Mouse (Mus musculus) hindbrain, embryonic 14.5 days (tissue): ENCODE results near the gene Trmt44. TPM values are rescaled to one million over a fixed set of nuclear protein-coding genes. Genes with fewer than 3 reads are reported as not detected.

Source experiments
- ATAC-seq: fragments of 200-750 bp; cut with Nextera tagmentation; 2 replicates; pipeline ENCODE4 v1.8.0; 2017; ENCODE audit warnings: moderate number of reproducible peaks, mild to moderate bottlenecking, moderate TSS enrichment, moderate library complexity; ENCODE audit not compliant: low FRiP score
- DNase-seq: peaks from one replicate; pipeline ENCODE4 v3.0.0-alpha.2; 2015; ENCODE audit warnings: low spot score
- H3K27ac ChIP-seq: fragments of 300-500 bp; sonication (generic); 2 replicates; pipeline ENCODE4 v1.5.1; 2014; ENCODE audit warnings: mild to moderate bottlenecking, moderate library complexity
- H3K27me3 ChIP-seq: fragments of 300-500 bp; sonication (generic); 2 replicates; pipeline ENCODE4 v1.6.1; 2014; ENCODE audit warnings: mild to moderate bottlenecking, low read length, mixed read lengths; ENCODE audit not compliant: control insufficient read depth, insufficient read depth
- H3K36me3 ChIP-seq: fragments of 300-500 bp; sonication (generic); replicated peaks from 2 replicates; pipeline ENCODE4 v1.6.1; 2014; ENCODE audit not compliant: control insufficient read depth, insufficient read depth
- H3K4me1 ChIP-seq: fragments of 300-500 bp; sonication (generic); replicated peaks from 2 replicates; pipeline ENCODE4 v1.6.1; 2014; ENCODE audit warnings: antibody characterized with exemption, low read length, mixed read lengths; ENCODE audit not compliant: control insufficient read depth, insufficient read depth
- H3K4me2 ChIP-seq: fragments of 300-500 bp; sonication (generic); replicated peaks from 2 replicates; pipeline ENCODE4 v1.6.1; 2014; ENCODE audit warnings: mild to moderate bottlenecking, moderate library complexity
- H3K4me3 ChIP-seq: fragments of 300-500 bp; sonication (generic); replicated peaks from 2 replicates; pipeline ENCODE4 v1.5.1; 2014; ENCODE audit warnings: mild to moderate bottlenecking, low read length
- H3K9ac ChIP-seq: fragments of 300-500 bp; sonication (generic); 2 replicates; pipeline ENCODE4 v1.6.1; 2014
- H3K9me3 ChIP-seq: fragments of 300-500 bp; sonication (generic); 2 replicates; pipeline ENCODE4 v1.6.1; 2016; ENCODE audit warnings: low read length; ENCODE audit not compliant: control insufficient read depth
- WGBS: fragments of 180-500 bp; shearing (Covaris S2); extraction: QIAGEN DNeasy Blood & Tissue Kit; methylation state at CpG from one replicate; pipeline ENCODE4 v1.1.7; 2014; 5-methylcytosine and 5-hydroxymethylcytosine counted together
- polyA plus RNA-seq: library from polyadenylated mRNA; unstranded; fragments of >200 nt; fragmentation: Nextera tagmentation; extraction: Ambion mirVana; gene quantifications from 2 replicates; pipeline ENCODE4 v1.2.1, GENCODE M21; 2014

Gene Trmt44
- polyA plus RNA-seq, 1 experiment from 2014 or later = 6.5 TPM

GRCm38 (mm10) chr5:35539576-35539975 is 35.3 kb downstream of the Trmt44 start:
- Histone ChIP-seq H3K9me3 (no peaks in the 10 kb centered on the region), H3K4me3 (no peak overlapping the region), H3K4me2 (no peak overlapping the region), H3K36me3 (no peaks in the 10 kb centered on the region), H3K27ac (no peak overlapping the region), H3K9ac (no peak overlapping the region), H3K27me3 (no peaks in the 10 kb centered on the region), H3K4me1 (no peaks in the 10 kb centered on the region; the same call in 1 of the 2 replicates)
- DNase-seq (no peak), ATAC-seq (no peak)
- 63% methylated on average over 4 of the region's 4 CpGs for WGBS

GRCm38 (mm10) chr5:35538022-35538421 is 36.8 kb downstream of the Trmt44 start:
- no peaks in the 10 kb centered on the region for H3K27me3 ChIP-seq
- H3K4me3 ChIP-seq = no peak overlapping the region
- no peaks in the 10 kb centered on the region; the same call in 1 of the 2 replicates for H3K4me1 ChIP-seq
- H3K36me3 ChIP-seq = no peaks in the 10 kb centered on the region
- no peak overlapping the region for H3K9ac ChIP-seq
- ATAC-seq (no peak), DNase-seq (no peak)
- no peak overlapping the region for H3K27ac ChIP-seq
- H3K9me3 ChIP-seq = no peaks in the 10 kb centered on the region
- WGBS = 93% methylated on average over 3 of the region's 3 CpGs
- no peak overlapping the region for H3K4me2 ChIP-seq

DNA sequence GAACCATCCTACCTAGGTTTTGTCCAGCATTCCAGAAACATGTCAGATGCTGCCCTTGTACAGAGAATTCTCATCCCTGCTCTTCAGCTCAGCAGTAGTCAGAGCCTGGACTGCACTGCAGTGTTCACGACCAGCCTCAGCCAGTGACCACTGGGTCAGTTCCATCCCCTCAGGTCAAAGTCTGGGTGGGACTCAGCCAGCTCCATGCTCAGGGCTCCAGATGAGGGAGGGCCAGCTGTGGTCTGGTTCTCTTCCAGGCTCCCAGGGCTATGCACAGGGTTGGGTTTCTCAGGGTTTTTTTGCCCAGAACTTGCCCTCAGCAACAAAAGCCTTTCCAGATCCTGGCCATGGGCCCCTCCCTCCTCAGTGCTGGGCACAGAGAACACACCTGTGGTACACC is 37.4 kb downstream of the Trmt44 start:
- H3K9me3 ChIP-seq = no peaks in the 10 kb centered on the region
- H3K4me1 ChIP-seq = no peaks in the 10 kb centered on the region; the same call in 1 of the 2 replicates
- H3K36me3 ChIP-seq = no peaks in the 10 kb centered on the region
- DNase-seq = no peak
- no peak overlapping the region for H3K9ac ChIP-seq
- H3K27me3 ChIP-seq = no peaks in the 10 kb centered on the region
- H3K27ac ChIP-seq = no peak overlapping the region
- no peak for ATAC-seq
- 80% methylated on average over 1 of the region's 1 CpGs for WGBS
- H3K4me2 ChIP-seq = no peak overlapping the region
- no peak overlapping the region for H3K4me3 ChIP-seq

GRCm38 (mm10) chr5:35536271-35536670 is 38.6 kb downstream of the Trmt44 start:
- H3K36me3 ChIP-seq = no peaks in the 10 kb centered on the region
- no peak overlapping the region for H3K9ac ChIP-seq
- no peak for ATAC-seq
- H3K27ac ChIP-seq = no peak overlapping the region
- no peak overlapping the region for H3K4me3 ChIP-seq
- no peak for DNase-seq
- no peak overlapping the region for H3K4me2 ChIP-seq
- H3K4me1 ChIP-seq = no peaks in the 10 kb centered on the region; the same call in 1 of the 2 replicates
- H3K27me3 ChIP-seq = no peaks in the 10 kb centered on the region
- 70% methylated on average over 3 of the region's 3 CpGs for WGBS
- H3K9me3 ChIP-seq = no peaks in the 10 kb centered on the region

DNA sequence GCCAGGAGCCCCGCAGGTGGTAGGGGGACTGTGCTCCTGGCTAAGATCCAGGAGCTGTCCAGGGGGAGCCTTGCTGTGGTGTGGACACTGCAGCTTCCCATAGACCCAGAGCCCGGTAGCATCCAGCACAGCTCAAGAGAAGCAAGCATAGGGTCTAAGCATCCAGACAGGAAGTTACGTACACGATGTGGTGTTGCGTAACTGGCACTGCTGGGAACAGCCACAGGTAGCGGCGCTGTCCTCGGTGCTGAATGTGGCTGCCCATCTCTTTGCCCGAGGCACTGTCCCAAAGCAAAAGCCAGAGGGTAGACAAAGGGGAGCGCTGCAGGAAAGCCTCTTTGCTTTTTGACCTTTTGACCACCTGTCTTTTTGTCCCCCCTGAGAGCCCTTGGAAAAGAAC is 43.3 kb downstream of the Trmt44 start:
- H3K27me3 ChIP-seq = 0 out of 2 replicates have a peak, but pooled peaks cover 4% of the 10 kb centered on the region
- H3K9me3 ChIP-seq = no peaks in the 10 kb centered on the region
- no peak overlapping the region for H3K27ac ChIP-seq
- ATAC-seq = no peak
- H3K4me2 ChIP-seq = no peak overlapping the region
- no peak for DNase-seq
- H3K9ac ChIP-seq = no peak overlapping the region
- WGBS = 20% methylated on average over 10 of the region's 10 CpGs
- no peaks in the 10 kb centered on the region for H3K36me3 ChIP-seq
- H3K4me3 ChIP-seq = no peak overlapping the region
- H3K4me1 ChIP-seq = no peaks in the 10 kb centered on the region

GRCm38 (mm10) chr5:35530442-35530841 is 44.4 kb downstream of the Trmt44 start:
- Histone ChIP-seq H3K36me3 (no peaks in the 10 kb centered on the region), H3K4me1 (0 out of 2 replicates have a peak, but pooled peaks cover 5% of the 10 kb centered on the region), H3K4me2 (no peak overlapping the region), H3K4me3 (no peak overlapping the region), H3K9ac (no peak overlapping the region), H3K9me3 (no peaks in the 10 kb centered on the region), H3K27ac (no peak overlapping the region), H3K27me3 (peaks cover 11% of the 10 kb centered on the region)
- ATAC-seq (no peak), DNase-seq (peak; percentile 57)
- WGBS = 15% methylated on average over 4 of the region's 4 CpGs

DNA sequence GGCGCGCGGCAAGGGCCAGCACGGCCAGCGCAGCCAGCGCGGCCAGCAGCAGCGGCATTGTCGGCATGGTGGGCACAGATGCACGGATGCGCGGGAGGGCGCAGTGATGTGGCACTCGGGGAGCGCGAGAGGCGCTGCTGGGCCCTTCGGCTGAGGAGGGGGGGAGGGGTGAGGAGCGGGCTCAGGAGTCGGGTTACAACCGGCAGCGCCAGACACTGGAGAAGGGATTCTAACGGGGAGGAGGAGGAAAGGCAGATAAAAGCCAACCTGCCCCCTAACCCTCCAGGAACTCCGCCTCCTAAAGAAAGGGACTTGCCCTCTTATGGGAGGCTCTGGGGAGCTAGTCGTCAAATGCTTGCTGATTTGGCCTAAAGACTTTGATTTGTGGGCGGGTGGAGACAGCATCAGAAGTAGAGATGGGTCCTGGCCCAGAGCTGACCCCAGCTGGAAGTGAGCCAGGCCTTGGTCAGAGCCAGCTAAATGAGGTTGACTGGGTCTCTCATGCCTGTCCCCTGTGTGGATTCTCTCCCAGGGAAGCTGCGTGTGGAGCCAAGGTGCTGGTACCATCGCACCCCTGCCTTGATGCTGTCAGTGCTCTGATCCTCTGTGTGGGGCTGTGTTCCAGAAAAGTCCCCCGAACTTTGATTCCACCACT is 49.3 kb downstream of the Trmt44 start, which contains the start of gene Cpz:
Gene Cpz, minus strand, starts transcription at position 230 of the 655 bp plus-strand sequence.
- no peak within 1 kb of the TSS for H3K27ac ChIP-seq
- H3K4me3 ChIP-seq = peak within 1 kb of the TSS; percentile 21
- WGBS = 2% methylated on average over 29 of the region's 29 CpGs
- peak within 1 kb of the TSS; percentile 41 for H3K9ac ChIP-seq
- ATAC-seq (peak; percentile 49; the same call in 1 of the 2 replicates), DNase-seq (peak; percentile 58)
- H3K9me3 ChIP-seq = no peaks in the 10 kb centered on the region
- H3K4me1 ChIP-seq = 0 out of 2 replicates have a peak, but pooled peaks cover 8% of the 10 kb centered on the region
- H3K27me3 ChIP-seq = peaks cover 26% of the 10 kb centered on the region
- H3K36me3 ChIP-seq = no peaks in the 10 kb centered on the region
- H3K4me2 ChIP-seq = peak within 1 kb of the TSS; percentile 45

- Histone ChIP-seq H3K27ac (no peak overlapping the region), H3K4me1 (0 out of 2 replicates have a peak, but pooled peaks cover 8% of the 10 kb centered on the region), H3K9ac (no peak overlapping the region), H3K9me3 (no peaks in the 10 kb centered on the region), H3K4me2 (no peak overlapping the region), H3K36me3 (no peaks in the 10 kb centered on the region), H3K27me3 (peaks cover 31% of the 10 kb centered on the region), H3K4me3 (no peak overlapping the region)
- no peak for DNase-seq
- WGBS = 78% methylated on average over 2 of the region's 2 CpGs
- ATAC-seq = no peak
Measured at GRCm38 (mm10) chr5:35524381-35524780, 50.5 kb downstream of the Trmt44 start.

GRCm38 (mm10) chr5:35523735-35524134 is 51.1 kb downstream of the Trmt44 start:
- 0 out of 2 replicates have a peak, but pooled peaks cover 8% of the 10 kb centered on the region for H3K4me1 ChIP-seq
- no peak overlapping the region for H3K27ac ChIP-seq
- H3K9me3 ChIP-seq = no peaks in the 10 kb centered on the region
- ATAC-seq (peak; percentile 42; the same call in 1 of the 2 replicates), DNase-seq (peak; percentile 85)
- H3K36me3 ChIP-seq = no peaks in the 10 kb centered on the region
- peaks cover 31% of the 10 kb centered on the region for H3K27me3 ChIP-seq
- H3K4me2 ChIP-seq = no peak overlapping the region
- no peak overlapping the region for H3K9ac ChIP-seq
- 2% methylated on average over 5 of the region's 5 CpGs for WGBS
- H3K4me3 ChIP-seq = no peak overlapping the region
